Mouse (Mus musculus) adrenal gland, adult (tissue): ENCODE results near the gene AI987944.

Experiments used
- DNase-seq, 2 experiments: peaks; one replicate each; pipeline ENCODE4 v3.0.0; 2022 to 2023; ENCODE audit warnings: low spot score in 1 of 2; ENCODE audit not compliant: inconsistent age in 2 of 2

The AI987944 gene

GRCm38 (mm10) chr7:41393048-41393971 lies at the start of gene AI987944:
AI987944 (minus strand) TSS chr7:41393379.
- peak; percentile 85 to 95 for DNase-seq

- DNase-seq = no peak
These were observed 951 bp upstream of the AI987944 start for GRCm38 (mm10) chr7:41394130-41394529.
